Comparison of ENCODE assay signal across 28 mouse cellular contexts in the genomic region with DNA sequence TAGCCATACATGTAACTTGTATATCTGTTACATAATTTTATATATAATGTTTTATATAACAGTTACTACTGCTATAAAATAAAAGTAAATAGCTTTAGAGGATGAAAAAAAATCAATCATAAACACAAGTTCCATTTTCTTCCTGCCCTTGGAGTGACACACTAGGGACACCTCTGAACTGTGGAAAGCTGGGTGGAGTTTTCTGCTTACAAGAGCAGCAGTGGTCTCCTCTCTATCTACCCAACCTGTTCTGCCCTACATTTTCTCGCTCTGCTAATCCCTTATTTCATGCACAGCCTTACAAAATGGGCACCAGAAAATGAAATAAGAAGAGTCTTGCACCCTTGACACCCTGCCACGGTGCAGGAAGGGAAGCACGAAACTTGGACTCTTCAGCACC. TPM values are rescaled to one million over a fixed set of nuclear protein-coding genes. Genes with fewer than 3 reads are reported as not detected.
A peak's percentile ranks its signal among the peaks of the same experiment; 100 is the strongest.
DNase-seq lines count a peak whose midpoint lies in the region; ATAC-seq and TF ChIP-seq lines count a peak whose summit lies in the region.
"Had no signal": no experiment of that assay in that cellular context is flagged by ENCODE, and none has a peak within 500 bp of the region (broad histone marks: within the 10 kb centered on the region; RNA-seq: fewer than 3 reads in every experiment).

No protein-coding gene starts in this region.

- no peak overlapping the region for H3K4me3 ChIP-seq in heart, embryonic 11.5 days (ENCODE audit: low read depth, low read length)
- peak overlapping the region; percentile 3 for H3K4me3 ChIP-seq in liver, embryonic 13.5 days (replicated peaks)
- H3K4me3 ChIP-seq in layer of hippocampus, adult 2 months: no peak overlapping the region
- H3K4me3 ChIP-seq: embryonic facial prominence, embryonic 13.5 days; forebrain, embryonic 12.5 days; heart, adult 2 months; heart, embryonic 15.5 days; limb, embryonic 13.5 days had no signal

- H3K4me1 ChIP-seq in heart, embryonic 11.5 days (ENCODE audit: control insufficient read depth, insufficient read depth, low read length): peaks cover 4% of the 10 kb centered on the region
- peaks cover 76% of the 10 kb centered on the region for H3K4me1 ChIP-seq in liver, embryonic 13.5 days (replicated peaks)
- H3K4me1 ChIP-seq: forebrain, embryonic 12.5 days; limb, embryonic 13.5 days had no signal

- no peak overlapping the region; the same call in 1 of the 2 replicates for H3K9ac ChIP-seq in heart, embryonic 11.5 days (ENCODE audit: low read depth, low read length)
- peak overlapping the region; percentile 60 for H3K9ac ChIP-seq in liver, embryonic 13.5 days
- H3K9ac ChIP-seq: embryonic facial prominence, embryonic 13.5 days; forebrain, embryonic 12.5 days; heart, embryonic 15.5 days; limb, embryonic 13.5 days had no signal

- DNase-seq in heart, adult 18-20 months: no peak
- DNase-seq in liver, embryonic 13.5 days: no peak
- DNase-seq in layer of hippocampus, adult 2 months (ENCODE audit: low spot score in 2 of 2): no peak
- DNase-seq: adrenal gland, adult 8-10 months; cerebellum, adult 11-12 months; cerebellum, adult 9-11 months; gastrocnemius, postnatal 36 days; heart, adult 2 months; kidney, adult 18-20 months; kidney, postnatal 36 days; lung, adult 2 months; lung, postnatal 10 days; right cerebral cortex, postnatal 25 days; thymus, adult 18-20 months; thymus, postnatal 25 days had no signal

- no peak for TF ChIP-seq CTCF in layer of hippocampus, adult 2 months (conservative IDR thresholded peaks at IDR 0.05)

- peak overlapping the region; percentile 41; the same call in 1 of the 2 replicates for H3K27ac ChIP-seq in heart, embryonic 11.5 days (ENCODE audit: low read depth, low read length)
- peak overlapping the region; percentile 98 for H3K27ac ChIP-seq in liver, embryonic 13.5 days
- no peak overlapping the region for H3K27ac ChIP-seq in layer of hippocampus, adult 2 months
- H3K27ac ChIP-seq: embryonic facial prominence, embryonic 13.5 days; forebrain, embryonic 12.5 days; heart, adult 2 months; heart, embryonic 15.5 days; limb, embryonic 13.5 days; macrophage; stomach, postnatal 0 days had no signal

- H3K27me3 ChIP-seq in heart, embryonic 11.5 days (ENCODE audit: control insufficient read depth, insufficient read depth, low read length): no peaks in the 10 kb centered on the region
- no peaks in the 10 kb centered on the region for H3K27me3 ChIP-seq in liver, embryonic 13.5 days
- H3K27me3 ChIP-seq: embryonic facial prominence, embryonic 13.5 days; forebrain, embryonic 12.5 days; heart, embryonic 15.5 days; limb, embryonic 13.5 days had no signal

- H3K4me2 ChIP-seq in heart, embryonic 11.5 days: peak overlapping the region; percentile 4; the same call in 1 of the 2 replicates
- peak overlapping the region; percentile 64 for H3K4me2 ChIP-seq in liver, embryonic 13.5 days
- H3K4me2 ChIP-seq: embryonic facial prominence, embryonic 13.5 days; forebrain, embryonic 12.5 days; heart, embryonic 15.5 days; limb, embryonic 13.5 days had no signal

- no peak for ATAC-seq in heart, embryonic 11.5 days (replicated peaks; ENCODE audit: insufficient number of reproducible peaks, low FRiP score, low TSS enrichment)
- 0 out of 2 replicates have a peak, but pooled peaks have one; percentile 16 for ATAC-seq in erythroblast, adult 5-6 weeks (replicated peaks; ENCODE audit: low FRiP score, poor library complexity, severe bottlenecking)
- ATAC-seq in liver, embryonic 13.5 days (ENCODE audit: low read depth): peak; percentile 50
- ATAC-seq in megakaryocyte-erythroid progenitor cell, adult 5-6 weeks (replicated peaks; ENCODE audit: low FRiP score, low TSS enrichment, poor library complexity, severe bottlenecking): 0 out of 2 replicates have a peak, but pooled peaks have one; percentile 3
- ATAC-seq in activated CD4-positive, CD25-positive, alpha-beta regulatory T cell, adult 4 months: no peak
- ATAC-seq: hindbrain, embryonic 16.5 days; midbrain, embryonic 16.5 days had no signal

- H3K9me3 ChIP-seq in heart, embryonic 11.5 days (replicated peaks; ENCODE audit: control insufficient read depth, low read length): no peaks in the 10 kb centered on the region
- H3K9me3 ChIP-seq in liver, embryonic 13.5 days (replicated peaks): no peaks in the 10 kb centered on the region
- H3K9me3 ChIP-seq: embryonic facial prominence, embryonic 13.5 days; forebrain, embryonic 12.5 days; heart, embryonic 15.5 days; limb, embryonic 13.5 days had no signal

- H3K36me3 ChIP-seq in heart, embryonic 11.5 days (ENCODE audit: control insufficient read depth, insufficient read depth, low read length): no peaks in the 10 kb centered on the region
- H3K36me3 ChIP-seq in liver, embryonic 13.5 days: no peaks in the 10 kb centered on the region
- H3K36me3 ChIP-seq: embryonic facial prominence, embryonic 13.5 days; forebrain, embryonic 12.5 days; heart, embryonic 15.5 days; limb, embryonic 13.5 days had no signal

- WGBS in heart, embryonic 11.5 days (ENCODE audit: insufficient replicate concordance): 64% methylated on average over 3 of the region's 3 CpGs
- 27% methylated on average over 3 of the region's 3 CpGs for WGBS in liver, embryonic 13.5 days (ENCODE audit: insufficient replicate concordance)

RNA-seq across cellular contexts. Expression of a gene that starts 6.8 kb away (rescaled TPM):
- 315 and 394 TPM in 2 replicates for polyA plus RNA-seq in heart, embryonic 11.5 days (2014; fragmentation: Nextera tagmentation; extraction: Ambion mirVana)
- total RNA-seq in heart, adult 18-20 months (2021): 1 to 10 TPM; 5.9 to 7.9 TPM
- total RNA-seq in erythroblast, adult 5-6 weeks (2015; ENCODE audit: low replicate concordance): 2,221 and 2,248 TPM in 2 replicates
- 2,517 and 3,025 TPM in 2 replicates for total RNA-seq in erythroblast, adult 5-6 weeks (2017; ENCODE audit: low replicate concordance)
- 2,501 and 2,750 TPM in 2 replicates for polyA plus RNA-seq in liver, embryonic 13.5 days (2015; fragmentation: Nextera tagmentation; extraction: Ambion mirVana)
- 2,184 and 2,475 TPM in 2 replicates for total RNA-seq in megakaryocyte-erythroid progenitor cell, adult 5-6 weeks (2014; fragmentation: Nextera tagmentation)
- 1,680 and 1,983 TPM in 2 replicates for total RNA-seq in megakaryocyte-erythroid progenitor cell, adult 5-6 weeks (2017)
- total RNA-seq in layer of hippocampus, adult 2 months (2021): 100 to 1,000 TPM; 134 to 144 TPM
- 10 to 100 TPM in 1 of 2 experiments, 1 to 10 TPM in 1; 4.1 to 19.6 TPM for polyA plus RNA-seq in activated CD4-positive, CD25-positive, alpha-beta regulatory T cell, adult 4 months (2017; shearing (Covaris generic))

RNA-seq across cellular contexts. Expression of a gene that starts 16.0 kb away (rescaled TPM):
- polyA plus RNA-seq in heart, embryonic 11.5 days (2014; fragmentation: Nextera tagmentation; extraction: Ambion mirVana): 19.8 and 22.0 TPM in 2 replicates
- 100 to 1,000 TPM in 1 of 2 experiments, 10 to 100 TPM in 1; 55.7 to 255 TPM for total RNA-seq in heart, adult 18-20 months (2021)
- total RNA-seq in erythroblast, adult 5-6 weeks (2015; ENCODE audit: low replicate concordance): 0.38 TPM in 1 of 2 replicates, not detected in the other
- total RNA-seq in erythroblast, adult 5-6 weeks (2017; ENCODE audit: low replicate concordance): 0.85 TPM in 1 of 2 replicates, not detected in the other
- polyA plus RNA-seq in liver, embryonic 13.5 days (2015; fragmentation: Nextera tagmentation; extraction: Ambion mirVana): 39.1 and 50.0 TPM in 2 replicates
- 4.6 and 5.3 TPM in 2 replicates for total RNA-seq in megakaryocyte-erythroid progenitor cell, adult 5-6 weeks (2014; fragmentation: Nextera tagmentation)
- total RNA-seq in megakaryocyte-erythroid progenitor cell, adult 5-6 weeks (2017): 4.3 and 10.5 TPM in 2 replicates
- under 1 TPM in 1 of 2 experiments, not detected in 1; 0.20 TPM for total RNA-seq in layer of hippocampus, adult 2 months (2021)
- under 1 TPM in 1 of 2 experiments, not detected in 1; 0.52 TPM for polyA plus RNA-seq in activated CD4-positive, CD25-positive, alpha-beta regulatory T cell, adult 4 months (2017; shearing (Covaris generic))
- total RNA-seq: neutrophil, adult 5-6 weeks had no signal
- polyA plus RNA-seq: macrophage had no signal

Comparison
In these comparisons a context has a peak if more than half of its experiments do, and no peak if none do; other contexts are left out.
1. ATAC-seq: peak in erythroblast, adult 5-6 weeks (single experiment), liver, embryonic 13.5 days (single experiment) and megakaryocyte-erythroid progenitor cell, adult 5-6 weeks (single experiment); none in heart, embryonic 11.5 days (single experiment) and activated CD4-positive, CD25-positive, alpha-beta regulatory T cell, adult 4 months (single experiment).
2. RNA of a gene that starts 6.8 kb away (total RNA-seq): 2,221 to 3,025 TPM in erythroblast, adult 5-6 weeks, 1,680 to 2,475 TPM in megakaryocyte-erythroid progenitor cell, adult 5-6 weeks and 134 to 144 TPM in layer of hippocampus, adult 2 months; 5.9 to 7.9 TPM in heart, adult 18-20 months; every median in the first group is over 10 times any median in the second.
3. RNA of a gene that starts 16.0 kb away (total RNA-seq): 55.7 to 255 TPM in heart, adult 18-20 months; 4.3 to 10.5 TPM in megakaryocyte-erythroid progenitor cell, adult 5-6 weeks, 0.38 to 0.85 TPM in erythroblast, adult 5-6 weeks and 0.20 TPM in layer of hippocampus, adult 2 months; every median in the first group is over 4 times any median in the second.